Mouse (Mus musculus) adrenal gland, adult 8-10 months (tissue): ENCODE results near the gene Suv39h1. TPM values are rescaled to one million over a fixed set of nuclear protein-coding genes. Genes with fewer than 3 reads are reported as not detected.
"Not testable (repeated sequence)": the region's sequence is repeated elsewhere in the genome, so short reads cannot be mapped to it uniquely, and the experiment has no call there.

Source experiments
- DNase-seq: peaks from one replicate; pipeline ENCODE4 v3.0.0; 2022
- total RNA-seq, 4 experiments: library from RNA; stranded (reverse); gene quantifications; 2 replicates each; pipeline ENCODE4 v1.2.4; 2022

Suv39h1 gene
- 10 to 100 TPM; 11.5 to 14.6 (median 13.9) TPM for total RNA-seq

DNA sequence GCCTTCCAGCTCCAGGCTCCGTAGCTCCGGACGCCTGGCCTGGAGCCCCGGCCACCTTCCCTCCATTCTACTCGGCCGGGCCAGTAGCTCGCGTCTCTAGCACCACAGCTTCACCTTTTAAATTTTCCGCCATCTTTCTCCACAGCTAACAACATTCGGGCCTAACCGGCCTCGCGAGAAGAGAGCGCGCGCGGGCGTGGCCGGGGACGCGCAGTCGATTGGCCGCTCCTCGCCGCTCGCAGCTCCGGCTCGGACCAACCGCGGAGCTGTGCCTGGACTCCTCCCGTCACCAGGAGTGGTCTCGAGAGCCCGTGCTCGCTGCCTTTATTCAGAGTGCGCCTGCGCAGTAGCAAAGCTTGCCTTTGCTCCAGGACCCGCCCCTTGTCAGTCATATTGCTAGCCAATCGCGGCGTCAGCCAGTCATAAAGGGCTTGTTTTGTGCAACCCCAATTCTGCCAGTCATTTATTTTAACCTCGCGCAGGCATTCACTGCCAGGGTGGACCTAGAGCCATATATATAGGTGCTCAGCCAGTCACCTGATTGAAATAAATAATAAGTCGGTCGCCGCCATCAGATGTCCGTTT, at the start of gene Suv39h1:
Gene Suv39h1 (minus strand): TSS at position 331 of the 585 bp plus-strand sequence.
- peak; percentile 95 for DNase-seq

DNA sequence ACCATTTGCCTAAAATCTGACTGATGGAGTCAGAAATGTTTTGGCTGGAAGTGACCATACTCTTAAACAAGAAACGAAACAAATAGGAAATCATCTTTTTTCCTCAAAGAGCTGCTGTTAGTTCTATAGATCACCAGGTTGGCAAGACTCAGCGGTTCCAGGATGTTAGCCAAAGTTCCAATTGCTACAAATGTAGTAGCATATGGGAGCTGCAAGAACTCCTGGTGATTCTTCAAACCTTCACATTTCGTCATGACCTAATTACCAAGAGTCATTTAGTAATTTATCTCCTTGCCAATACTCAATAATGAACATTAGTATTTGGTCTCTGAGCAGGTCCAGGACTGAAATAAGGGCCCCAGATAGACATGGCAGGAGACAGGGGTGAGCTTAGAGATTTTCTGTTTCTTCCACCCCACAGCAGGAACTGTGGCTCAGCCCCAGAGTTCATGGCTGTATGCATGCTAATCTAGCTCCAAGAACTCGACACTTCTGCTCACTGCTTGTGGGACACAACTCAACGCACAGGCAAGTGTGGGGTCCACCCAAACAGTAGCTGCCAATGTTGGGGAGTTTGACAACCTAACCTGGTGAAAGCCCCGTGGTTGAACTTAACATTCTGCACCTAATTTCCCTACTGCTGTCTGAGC, 49.4 kb upstream of the Suv39h1 start:
- no peak for DNase-seq

DNA sequence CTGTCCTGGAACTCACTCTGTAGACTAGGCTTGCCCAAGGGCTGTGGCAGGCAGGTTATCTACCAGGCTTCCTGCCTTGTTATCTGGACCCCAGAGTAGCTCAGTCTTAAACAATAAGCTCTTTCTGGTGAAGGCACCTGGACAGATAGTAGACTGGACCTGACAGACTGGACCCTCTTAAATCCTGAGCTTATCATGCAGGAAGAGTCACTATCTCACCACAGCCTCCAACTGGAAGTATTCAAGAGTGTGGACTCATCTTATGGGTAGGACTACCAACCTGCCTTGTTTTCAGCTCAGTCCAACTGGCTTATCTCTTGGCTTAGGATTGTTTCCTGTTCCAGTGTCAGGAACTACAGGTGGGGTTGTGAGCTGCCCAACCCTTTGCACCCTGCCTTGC, 42.7 kb upstream of the Suv39h1 start:
- no peak for DNase-seq

DNA sequence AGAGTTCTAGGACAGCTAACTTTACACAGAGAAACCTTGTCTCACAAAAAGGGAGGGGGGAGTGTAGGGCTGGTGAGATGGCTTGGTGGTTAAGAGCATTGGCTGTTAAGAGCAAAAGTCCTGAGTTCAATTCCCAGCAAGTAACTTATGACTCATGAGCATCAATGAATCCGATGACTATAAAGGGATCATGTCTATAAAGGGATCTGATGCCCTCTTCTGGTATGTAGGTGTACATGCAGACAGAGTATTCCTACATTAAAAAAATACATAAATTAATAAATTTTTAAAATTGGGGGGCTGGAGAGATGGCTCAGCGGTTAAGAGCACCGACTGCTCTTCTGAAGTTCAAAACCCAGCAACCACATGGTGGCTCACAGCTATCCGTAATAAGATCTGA, 40.7 kb upstream of the Suv39h1 start:
- no peak for DNase-seq

DNA sequence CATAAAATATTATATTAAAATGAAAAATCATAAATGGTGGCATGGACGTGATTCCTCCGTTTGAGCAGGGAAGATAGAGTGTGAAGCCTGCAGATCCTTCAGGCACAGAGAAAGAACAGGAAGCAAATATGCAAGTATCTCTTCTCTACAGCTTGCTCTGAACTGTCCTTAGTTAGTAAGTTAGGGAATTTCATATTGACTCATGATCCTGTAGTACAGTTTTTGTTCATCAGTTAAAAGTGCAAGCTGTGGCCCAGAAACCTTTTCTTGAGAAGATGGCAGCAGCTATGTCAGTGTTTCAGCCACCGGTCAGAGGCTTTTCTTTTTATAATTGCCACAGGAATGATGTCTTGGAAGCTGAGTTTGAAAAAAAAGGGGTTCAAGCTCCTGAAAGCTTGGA, 30.5 kb upstream of the Suv39h1 start:
- no peak for DNase-seq

DNA sequence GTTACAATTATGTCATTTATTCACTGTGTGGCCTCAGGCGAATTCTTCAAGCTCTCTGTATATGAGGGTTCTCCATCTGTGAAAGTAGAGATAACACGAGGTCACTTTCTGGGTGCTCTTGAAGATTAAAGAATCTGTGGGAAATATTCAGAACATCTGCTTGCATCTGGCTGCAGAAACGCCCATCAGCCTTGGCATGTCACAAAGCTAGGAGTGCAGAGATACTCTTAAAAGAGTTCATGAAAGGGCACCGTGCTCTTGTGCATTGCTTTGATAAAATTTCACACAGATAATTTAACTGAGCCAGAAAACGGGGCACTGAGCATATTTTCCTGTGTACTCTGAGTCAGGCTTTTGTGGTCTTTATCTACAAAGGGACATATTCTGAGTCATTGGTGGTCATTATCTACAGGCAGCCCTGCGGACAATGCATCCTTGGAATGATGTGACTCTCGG, 27.7 kb upstream of the Suv39h1 start:
- no peak for DNase-seq

DNA sequence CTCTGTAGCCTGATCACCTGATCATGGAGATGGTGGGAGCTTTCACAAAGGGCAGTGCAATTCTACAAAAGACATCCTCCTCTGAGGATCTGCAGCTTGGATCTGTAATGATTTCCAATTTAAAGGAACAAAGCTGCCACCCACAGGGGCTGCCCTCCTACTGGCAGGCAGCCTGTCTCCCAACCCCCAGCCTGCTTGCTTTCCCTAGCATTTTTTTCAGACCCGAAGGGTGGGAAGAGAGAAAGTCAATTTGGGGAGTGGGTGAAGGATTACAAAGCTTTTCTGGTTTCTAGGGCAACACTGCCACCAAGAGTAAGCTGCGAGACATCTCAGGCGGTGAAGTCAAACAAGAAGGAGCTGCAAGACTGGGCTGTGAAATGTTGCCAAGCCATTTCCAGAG, 26.5 kb upstream of the Suv39h1 start:
- no peak for DNase-seq

DNA sequence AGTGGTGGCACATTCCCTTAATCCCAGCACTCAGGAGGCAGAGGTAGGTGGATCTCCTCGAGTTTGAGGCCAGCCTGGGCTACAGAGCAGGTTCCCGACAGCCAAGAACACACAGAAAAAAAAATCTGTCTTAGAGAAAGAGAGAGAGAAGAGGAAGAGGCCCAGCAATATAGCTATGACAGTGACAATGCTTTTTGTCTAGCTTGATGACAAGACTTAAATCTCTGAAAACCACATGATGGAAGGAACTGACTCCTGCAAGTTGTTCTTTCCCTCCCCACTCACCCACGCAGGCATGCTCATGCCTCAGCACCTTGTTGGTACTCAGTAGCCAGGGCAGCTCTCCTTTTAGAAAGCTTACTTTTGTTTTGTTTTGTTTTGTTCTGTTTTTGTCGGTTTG, 24.9 kb upstream of the Suv39h1 start:
- no peak for DNase-seq

DNA sequence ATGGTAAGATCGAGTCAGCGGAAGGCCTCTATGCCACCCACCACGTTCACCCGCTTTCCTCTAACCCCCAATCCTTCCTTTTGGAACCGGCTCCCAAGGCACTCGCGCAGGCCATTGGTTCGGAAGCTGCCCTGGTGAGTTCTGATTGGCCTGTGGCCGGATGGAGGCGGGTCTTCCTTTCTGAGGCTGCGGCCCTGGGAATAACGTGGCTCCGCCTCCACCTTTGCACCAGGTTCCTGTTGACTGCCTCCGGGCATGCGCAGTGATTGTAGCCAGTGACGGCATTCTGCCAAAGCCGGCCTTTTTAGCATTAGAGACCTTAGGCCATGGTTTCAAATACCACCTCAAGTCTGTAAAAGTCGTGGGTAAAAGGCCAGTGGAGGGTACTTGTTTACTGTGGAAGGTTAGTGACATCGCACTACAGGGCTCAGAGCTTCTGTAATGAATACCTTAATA, 22.3 kb upstream of the Suv39h1 start:
- DNase-seq, result peak; percentile 95

DNA sequence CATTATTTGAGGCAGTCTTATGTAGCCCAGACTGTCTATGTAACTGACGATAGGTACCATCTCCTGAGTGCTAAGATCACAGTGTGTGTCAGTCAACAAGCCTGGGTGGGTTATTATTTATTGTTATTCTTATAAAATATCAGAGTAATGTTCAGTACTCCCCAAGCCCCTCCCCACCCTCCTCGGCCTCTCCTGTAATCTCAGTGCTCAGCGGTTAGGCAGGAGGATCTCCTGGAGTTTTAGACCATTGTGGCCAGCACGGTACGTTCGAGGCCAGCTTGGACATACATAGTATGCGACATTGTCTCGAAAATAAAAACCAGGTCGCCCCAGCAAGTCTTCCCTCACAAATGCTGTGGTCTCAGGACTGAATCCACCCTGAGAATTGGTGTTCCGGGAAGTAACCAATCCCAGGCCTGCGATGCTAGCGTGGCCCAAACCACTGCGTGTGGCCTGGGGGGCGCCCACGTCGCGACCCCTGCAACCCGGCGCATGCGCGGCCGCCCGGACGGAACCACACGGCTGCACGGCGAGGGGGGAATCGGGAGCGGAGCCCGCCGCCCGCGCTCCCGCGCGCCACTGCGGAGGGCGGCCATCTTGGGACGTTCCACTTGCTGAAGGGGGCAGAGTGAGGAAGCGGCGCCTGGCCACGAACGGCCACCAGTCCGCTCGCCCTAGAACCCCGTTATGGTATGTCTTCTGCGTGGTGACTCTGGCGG, 21.7 kb upstream of the Suv39h1 start:
- peak; percentile 86 for DNase-seq

DNA sequence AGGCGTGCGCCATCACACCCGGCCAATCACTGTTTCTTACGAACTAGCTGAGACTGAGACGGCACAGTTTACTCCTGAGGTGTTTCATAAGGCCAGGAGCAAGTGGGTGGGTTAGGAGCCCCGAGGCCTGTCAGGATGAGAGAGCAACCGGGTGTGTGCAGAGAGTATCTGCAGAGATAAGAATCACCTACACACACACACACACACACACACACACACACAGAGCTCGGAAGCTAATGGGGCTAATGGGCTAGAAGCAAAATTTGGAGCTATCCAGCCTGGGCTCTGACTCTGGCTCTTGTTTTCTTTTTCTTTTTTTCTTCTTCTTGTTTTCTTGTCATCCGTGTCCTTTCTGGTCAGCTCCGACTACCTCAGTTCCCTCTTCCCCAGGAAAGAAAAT, 21.0 kb upstream of the Suv39h1 start:
- no peak for DNase-seq

DNA sequence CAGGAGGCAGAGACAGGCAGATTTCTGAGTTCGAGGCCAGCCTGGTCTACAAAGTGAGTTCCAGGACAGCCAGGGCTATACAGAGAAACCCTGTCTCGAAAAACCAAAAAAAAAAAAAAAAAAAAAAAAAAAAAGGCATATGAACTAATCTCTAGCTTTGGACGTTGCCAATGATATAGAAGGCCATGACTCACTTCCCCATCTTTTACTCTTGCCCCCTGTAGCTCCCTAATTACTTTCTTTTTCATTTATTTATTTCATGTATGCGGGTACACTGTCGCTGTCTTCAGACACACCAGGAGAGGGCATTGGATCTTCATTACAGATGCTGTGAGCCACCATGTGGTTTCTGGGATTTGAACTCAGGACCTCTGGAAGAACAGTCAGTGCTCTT, 16.4 kb upstream of the Suv39h1 start:
- DNase-seq, result not testable (repeated sequence)

DNA sequence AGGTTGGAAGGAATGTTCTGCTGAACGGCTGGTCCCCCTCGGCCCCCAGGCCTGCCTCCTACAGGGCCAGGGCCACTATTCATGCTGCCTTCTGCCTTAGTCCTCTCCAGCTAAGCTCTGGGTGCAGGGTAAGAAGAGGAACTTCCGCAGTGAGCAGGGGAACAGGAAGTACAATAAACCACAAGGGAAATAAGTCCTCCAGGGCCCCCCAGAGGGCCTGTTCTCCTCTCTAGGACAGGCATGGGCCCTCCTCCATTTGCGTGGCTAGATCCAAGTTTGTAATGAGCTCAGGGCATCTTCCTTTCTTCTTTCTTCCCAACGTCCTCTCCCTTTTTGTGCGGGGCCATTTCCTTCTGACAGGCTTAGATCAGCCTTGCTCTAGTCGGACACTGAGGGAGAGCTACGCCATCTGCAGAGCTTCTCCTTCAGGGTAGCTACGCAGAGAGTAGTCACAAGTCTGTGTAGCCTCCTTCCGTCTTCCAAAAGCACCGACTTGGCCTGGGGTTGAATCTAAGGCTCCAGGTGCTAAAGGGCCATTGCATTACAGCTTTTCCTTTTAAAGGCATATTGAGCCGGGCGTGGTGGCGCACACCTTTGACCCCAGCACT, 15.9 kb upstream of the Suv39h1 start, which contains the start of gene Was:
Gene Was (minus strand): TSS at position 153 of the 608 bp plus-strand sequence.
- no peak for DNase-seq

DNA sequence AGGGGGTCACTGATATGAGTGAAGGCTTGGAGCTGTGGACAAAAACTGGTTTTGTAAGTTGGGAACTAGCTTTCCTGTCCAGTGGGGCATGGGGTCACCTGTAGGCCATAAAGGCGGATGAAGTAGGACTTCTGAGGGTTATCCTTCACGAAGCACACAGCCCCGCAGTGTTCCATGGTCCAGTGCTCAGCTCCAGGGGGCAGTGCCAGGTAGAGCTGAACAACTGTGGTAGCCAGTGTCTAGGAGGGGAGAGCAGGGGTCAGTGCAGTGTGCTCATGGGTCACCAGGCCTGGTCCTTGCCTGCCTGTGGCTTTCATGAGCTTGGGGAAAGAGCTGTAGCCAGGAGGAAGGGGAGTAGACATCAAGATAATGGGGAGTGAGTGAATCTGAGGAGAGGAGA, 15.2 kb upstream of the Suv39h1 start:
- DNase-seq, result no peak

DNA sequence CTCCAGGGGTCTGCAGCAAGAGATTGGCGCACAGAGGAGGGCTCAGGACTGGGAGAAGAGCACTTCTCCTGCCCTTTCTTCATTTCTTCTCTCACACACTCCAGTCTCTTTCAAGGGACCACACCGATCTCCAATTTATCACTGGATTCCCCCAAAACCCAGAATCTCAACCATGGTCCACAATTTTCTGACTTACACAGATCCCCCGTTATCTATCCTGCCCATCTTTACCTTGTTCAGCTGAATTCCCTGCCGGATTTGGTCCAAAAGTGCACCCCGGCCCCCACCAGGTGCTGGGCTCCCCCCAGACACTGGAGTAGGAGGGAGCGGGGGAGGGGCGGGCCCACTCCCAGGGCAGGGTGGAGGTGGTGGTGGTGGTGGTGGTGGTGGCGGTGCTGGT, 11.1 kb upstream of the Suv39h1 start:
- no peak for DNase-seq

DNA sequence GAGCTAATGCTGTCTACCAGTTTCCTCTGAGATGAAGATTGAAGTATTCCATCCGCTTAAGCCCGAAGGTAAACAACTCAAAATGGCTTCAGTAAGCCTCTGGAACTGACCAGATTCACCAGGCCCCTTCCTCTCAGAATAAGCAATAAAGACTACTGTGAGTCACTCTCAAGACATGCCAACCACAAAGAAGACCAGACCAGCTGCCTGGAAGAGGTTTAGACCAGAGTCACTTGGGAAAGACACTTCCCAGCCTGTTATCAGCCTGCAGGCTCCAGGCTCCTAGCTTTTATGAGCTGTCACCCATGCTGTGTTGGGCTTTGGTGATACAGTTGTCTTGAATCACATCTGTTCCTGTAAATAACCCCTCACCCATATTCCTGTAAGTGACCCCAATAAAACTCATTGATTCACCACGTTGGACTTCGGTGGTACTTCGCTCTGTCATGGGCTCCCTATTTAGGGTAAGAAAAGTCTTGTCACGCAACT, 10.3 kb upstream of the Suv39h1 start:
- no peak for DNase-seq

DNA sequence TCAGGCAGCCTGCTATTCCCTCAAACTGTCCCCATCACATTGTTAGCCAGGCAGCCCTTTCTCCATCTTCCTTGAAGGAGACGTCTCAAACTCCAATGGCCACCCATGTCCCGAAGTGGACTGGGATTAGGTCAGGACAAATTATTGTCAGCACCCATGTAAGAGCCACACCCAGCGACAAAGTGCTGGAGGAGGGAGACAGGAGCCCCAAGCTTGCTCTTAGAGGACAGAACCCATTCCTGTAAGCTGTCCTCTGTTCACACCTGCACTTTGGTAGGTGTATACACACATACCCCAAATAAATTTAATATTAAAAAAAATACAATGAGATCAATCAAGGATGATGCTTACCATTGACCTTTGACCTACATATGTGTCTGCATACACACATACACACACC, 544 bp upstream of the Suv39h1 start:
- DNase-seq, result no peak

DNA sequence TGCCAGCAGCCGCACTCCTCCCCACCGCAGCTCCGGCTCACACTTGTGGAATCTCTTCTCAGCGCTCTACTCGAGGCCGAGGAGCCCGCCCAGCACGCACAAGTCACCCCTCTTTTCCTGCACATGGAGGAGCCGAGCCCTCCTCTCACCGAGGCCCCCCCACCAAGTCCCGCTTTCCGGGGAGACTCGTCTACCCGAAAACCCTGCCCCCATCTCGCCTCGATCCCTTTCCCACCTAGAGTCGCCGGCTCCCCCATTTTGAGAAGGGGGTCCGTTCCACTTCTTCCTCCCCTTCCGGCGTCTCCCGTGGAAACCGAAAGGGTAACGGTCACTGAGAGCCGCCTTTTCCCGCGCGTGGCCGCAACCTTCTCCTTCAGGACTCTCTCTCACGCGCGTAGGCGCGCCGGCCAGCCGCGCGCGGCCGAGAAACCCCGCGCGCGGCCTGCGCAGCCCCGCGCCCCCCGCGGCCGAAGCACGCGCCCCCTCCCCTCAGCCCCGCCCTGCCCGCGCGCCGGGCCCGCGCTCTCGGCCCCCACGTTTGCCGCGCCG, 605 bp downstream of the Suv39h1 start:
- DNase-seq, result peak; percentile 15

DNA sequence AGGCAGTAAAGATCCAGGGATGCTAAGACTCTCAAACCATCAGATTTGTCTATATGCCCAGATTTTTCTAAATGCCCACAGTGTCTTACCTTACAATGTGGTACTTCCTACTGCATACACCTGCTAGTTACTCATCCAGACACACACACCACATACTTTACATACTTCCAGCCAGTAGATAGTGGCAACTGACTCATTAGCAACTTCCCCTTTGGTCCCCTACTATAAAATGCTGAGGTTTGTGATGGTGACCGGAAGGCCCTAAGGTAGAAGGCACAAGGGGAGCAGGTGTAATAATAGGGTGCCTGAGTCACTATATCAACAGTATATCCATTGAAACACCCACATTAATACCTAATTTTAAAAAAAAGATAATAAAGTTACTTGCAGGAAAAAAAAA, 5.4 kb downstream of the Suv39h1 start:
- no peak for DNase-seq

DNA sequence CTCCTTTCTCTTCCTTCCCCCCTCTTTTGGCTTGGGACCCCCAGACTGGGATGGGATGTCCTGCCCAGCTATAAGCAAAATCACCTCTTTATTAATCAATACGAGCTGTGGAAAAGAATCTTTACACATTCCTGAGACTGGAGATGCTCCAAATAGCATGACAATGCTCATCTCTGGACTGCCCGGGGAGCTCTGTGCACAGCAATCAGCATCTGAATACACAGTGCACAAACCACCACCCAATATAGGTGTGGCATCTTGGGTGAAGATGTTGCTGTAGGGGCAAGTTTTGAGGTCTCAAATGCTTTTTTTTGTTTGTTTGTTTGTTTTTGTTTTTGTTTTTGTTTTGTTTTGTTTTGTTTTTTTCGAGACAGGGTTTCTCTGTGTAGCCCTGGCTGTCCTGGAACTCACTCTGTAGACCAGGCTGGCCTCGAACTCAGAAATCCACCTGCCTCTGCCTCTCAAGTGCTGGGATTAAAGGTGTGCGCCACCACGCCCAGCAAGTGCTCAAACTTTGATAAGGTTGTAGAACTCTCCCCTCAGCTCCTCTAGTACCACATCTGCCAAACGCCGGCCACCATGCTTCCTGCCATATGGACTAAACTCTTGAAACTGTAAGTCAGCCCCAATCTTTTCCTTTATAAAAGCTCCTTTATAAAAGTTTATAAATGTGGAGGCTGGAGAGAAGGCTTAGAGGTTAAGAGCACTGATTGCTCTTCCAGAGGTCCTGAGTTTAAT, 23.3 kb downstream of the Suv39h1 start:
- DNase-seq, result not testable (repeated sequence)

DNA sequence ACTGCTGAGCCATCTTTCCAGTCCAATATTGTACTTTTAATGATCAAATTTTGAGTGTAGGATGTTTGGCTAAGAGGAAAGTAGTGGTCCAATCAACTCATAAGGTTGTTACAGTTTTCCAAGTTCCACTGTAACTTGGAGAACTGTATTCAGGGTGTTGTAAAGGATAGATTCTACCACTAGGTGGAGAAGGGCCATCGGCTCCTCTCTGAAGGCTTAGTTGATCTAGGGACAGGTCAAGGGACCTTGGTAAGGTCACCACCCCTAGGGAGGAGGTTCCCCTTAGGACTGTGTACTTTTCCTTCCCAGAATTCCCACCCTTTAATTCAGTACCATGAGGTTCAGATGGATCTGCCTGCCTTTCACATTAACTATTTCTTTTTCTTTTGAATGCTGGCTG, 41.6 kb downstream of the Suv39h1 start:
- DNase-seq, result no peak

DNA sequence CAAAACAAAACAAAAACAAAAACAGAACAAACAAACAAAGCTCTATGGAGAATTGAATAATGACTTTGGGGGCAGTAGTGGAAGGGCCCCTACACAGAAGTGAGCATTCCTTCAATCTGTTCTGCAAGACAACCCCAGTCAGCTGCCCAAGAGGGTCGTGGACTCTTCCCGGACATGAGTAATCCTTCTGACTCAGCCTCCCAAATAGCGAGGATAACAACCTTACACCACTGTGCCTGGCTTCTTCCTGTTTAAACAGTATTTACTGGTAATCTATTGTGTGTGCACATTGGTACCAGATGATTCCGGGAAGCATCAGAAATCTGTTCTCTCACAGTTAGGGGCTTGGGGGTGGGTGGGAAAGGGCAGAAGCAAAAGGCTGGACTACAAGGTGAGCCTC, 47.7 kb downstream of the Suv39h1 start:
- DNase-seq, result no peak
